Mouse (Mus musculus) liver, postnatal 0 days (tissue): ENCODE data around the gene Fzd7.

ENCODE experiments used
- CTCF ChIP-seq: sonication (generic); IDR thresholded peaks from 2 replicates; pipeline ENCODE4 v1.5.1; 2016; ENCODE audit warnings: antibody characterized with exemption, low read depth
- EP300 ChIP-seq: IDR thresholded peaks from 2 replicates; pipeline ENCODE4 v1.6.1; 2016; ENCODE audit warnings: antibody characterized with exemption, low read depth, mild to moderate bottlenecking

GRCm38 (mm10) chr1:59449423-59449822 lies 32.8 kb upstream of the Fzd7 start:
- TF ChIP-seq CTCF = no peak
- TF ChIP-seq EP300 = no peak
